Mouse (Mus musculus) forebrain, embryonic 15.5 days (tissue): Measurements from ENCODE around the gene Fn1. TPM values are rescaled to one million over a fixed set of nuclear protein-coding genes. Genes with fewer than 3 reads are reported as not detected.

Source experiments
- ATAC-seq: fragments of 200-750 bp; cut with Nextera tagmentation; replicated peaks from 2 replicates; pipeline ENCODE4 v1.8.0; 2017; ENCODE audit warnings: mild to moderate bottlenecking, moderate TSS enrichment, moderate library complexity
- H3K27ac ChIP-seq: fragments of 300-500 bp; sonication (generic); replicated peaks from 2 replicates; pipeline ENCODE4 v1.5.1; 2015; ENCODE audit warnings: mild to moderate bottlenecking, inconsistent platforms
- H3K27me3 ChIP-seq: fragments of 300-500 bp; sonication (generic); 2 replicates; pipeline ENCODE4 v1.6.1; 2015; ENCODE audit warnings: inconsistent platforms
- H3K36me3 ChIP-seq: fragments of 300-500 bp; sonication (generic); 2 replicates; pipeline ENCODE4 v1.6.1; 2015; ENCODE audit warnings: mild to moderate bottlenecking, inconsistent platforms
- H3K4me1 ChIP-seq: fragments of 300-500 bp; sonication (generic); 2 replicates; pipeline ENCODE4 v1.6.1; 2015; ENCODE audit warnings: inconsistent platforms
- H3K4me2 ChIP-seq: fragments of 300-500 bp; sonication (generic); replicated peaks from 2 replicates; pipeline ENCODE4 v1.6.1; 2015; ENCODE audit warnings: mild to moderate bottlenecking, inconsistent platforms
- H3K4me3 ChIP-seq: fragments of 300-500 bp; sonication (generic); 2 replicates; pipeline ENCODE4 v1.5.1; 2015; ENCODE audit warnings: mild to moderate bottlenecking, inconsistent platforms
- H3K9ac ChIP-seq: fragments of 300-500 bp; sonication (generic); replicated peaks from 2 replicates; pipeline ENCODE4 v1.6.1; 2015; ENCODE audit warnings: mild to moderate bottlenecking, inconsistent platforms
- H3K9me3 ChIP-seq: fragments of 300-500 bp; sonication (generic); 2 replicates; pipeline ENCODE4 v1.6.1; 2016; ENCODE audit warnings: inconsistent platforms
- WGBS: fragments of 180-500 bp; shearing (Covaris S2); methylation state at CpG from one replicate; pipeline ENCODE4 v1.1.7; 2015; ENCODE audit warnings: mixed read lengths; 5-methylcytosine and 5-hydroxymethylcytosine counted together
- polyA plus RNA-seq: library from polyadenylated mRNA; unstranded; fragments of >200 nt; fragmentation: Nextera tagmentation; extraction: Ambion mirVana; gene quantifications from 2 replicates; pipeline ENCODE4 v1.2.1, GENCODE M21; 2015

The Fn1 gene
- polyA plus RNA-seq, 1 experiment from 2014 or later = 28.2 TPM

GRCm38 (mm10) chr1:71674274-71674673 lies 21.3 kb upstream of the Fn1 start:
- WGBS = 49% methylated on average over 4 of the region's 4 CpGs
- Histone ChIP-seq H3K36me3 (no peaks in the 10 kb centered on the region), H3K4me2 (no peak overlapping the region), H3K27me3 (no peaks in the 10 kb centered on the region), H3K9ac (no peak overlapping the region), H3K27ac (no peak overlapping the region), H3K4me1 (no peaks in the 10 kb centered on the region; the same call in none of the 2 replicates), H3K9me3 (no peaks in the 10 kb centered on the region), H3K4me3 (no peak overlapping the region)
- ATAC-seq = no peak

GRCm38 (mm10) chr1:71673398-71673910 lies 20.5 kb upstream of the Fn1 start:
- Histone ChIP-seq H3K36me3 (no peaks in the 10 kb centered on the region), H3K9ac (no peak overlapping the region), H3K4me1 (no peaks in the 10 kb centered on the region; the same call in none of the 2 replicates), H3K4me2 (no peak overlapping the region), H3K4me3 (no peak overlapping the region), H3K27ac (no peak overlapping the region), H3K27me3 (no peaks in the 10 kb centered on the region), H3K9me3 (no peaks in the 10 kb centered on the region)
- 0% methylated on average over 3 of the region's 3 CpGs for WGBS
- ATAC-seq = peak; percentile 76

GRCm38 (mm10) chr1:71672346-71672745 lies 19.3 kb upstream of the Fn1 start:
- Histone ChIP-seq H3K9ac (no peak overlapping the region), H3K27ac (no peak overlapping the region), H3K4me2 (no peak overlapping the region), H3K9me3 (no peaks in the 10 kb centered on the region), H3K27me3 (no peaks in the 10 kb centered on the region), H3K4me3 (no peak overlapping the region), H3K4me1 (no peaks in the 10 kb centered on the region; the same call in none of the 2 replicates), H3K36me3 (no peaks in the 10 kb centered on the region)
- 92% methylated on average over 3 of the region's 3 CpGs for WGBS
- ATAC-seq = no peak

- Histone ChIP-seq H3K27me3 (no peaks in the 10 kb centered on the region), H3K9me3 (no peaks in the 10 kb centered on the region), H3K36me3 (no peaks in the 10 kb centered on the region), H3K4me3 (no peak overlapping the region), H3K4me2 (no peak overlapping the region), H3K27ac (no peak overlapping the region), H3K9ac (no peak overlapping the region), H3K4me1 (no peaks in the 10 kb centered on the region)
- no peak for ATAC-seq
- WGBS = 92% methylated on average over 6 of the region's 6 CpGs
Observed at GRCm38 (mm10) chr1:71663242-71663641, 10.2 kb upstream of the Fn1 start.

- ATAC-seq = no peak
- Histone ChIP-seq H3K4me1 (peaks cover 5% of the 10 kb centered on the region), H3K9ac (no peak overlapping the region), H3K4me2 (no peak overlapping the region), H3K27me3 (no peaks in the 10 kb centered on the region), H3K4me3 (no peak overlapping the region), H3K36me3 (no peaks in the 10 kb centered on the region), H3K27ac (no peak overlapping the region), H3K9me3 (no peaks in the 10 kb centered on the region)
- WGBS = 85% methylated on average over 6 of the region's 6 CpGs
Observed at GRCm38 (mm10) chr1:71658632-71659031, 5.6 kb upstream of the Fn1 start.

- ATAC-seq = no peak
- no peak overlapping the region for H3K4me3 ChIP-seq
Observed at GRCm38 (mm10) chr1:71656309-71656708, 3.3 kb upstream of the Fn1 start.

GRCm38 (mm10) chr1:71654221-71654620 lies 1.2 kb upstream of the Fn1 start:
- H3K9me3 ChIP-seq = no peaks in the 10 kb centered on the region
- H3K9ac ChIP-seq = 0 out of 2 replicates have a peak overlapping the region, but pooled peaks have one; percentile 61
- H3K4me3 ChIP-seq = peak overlapping the region; percentile 65
- no peak overlapping the region for H3K27ac ChIP-seq
- peaks cover 12% of the 10 kb centered on the region for H3K4me1 ChIP-seq
- no peaks in the 10 kb centered on the region for H3K27me3 ChIP-seq
- no peak for ATAC-seq
- peak overlapping the region; percentile 98 for H3K4me2 ChIP-seq
- 10% methylated on average over 8 of the region's 8 CpGs for WGBS
- H3K36me3 ChIP-seq = no peaks in the 10 kb centered on the region

More at GRCm38 (mm10) chr1:71656309-71656708, 3.3 kb upstream of the Fn1 start:
- Histone ChIP-seq H3K36me3 (no peaks in the 10 kb centered on the region), H3K9ac (no peak overlapping the region), H3K27ac (no peak overlapping the region), H3K4me2 (no peak overlapping the region), H3K27me3 (no peaks in the 10 kb centered on the region), H3K4me1 (peaks cover 12% of the 10 kb centered on the region), H3K9me3 (no peaks in the 10 kb centered on the region)
- WGBS = 86% methylated on average over 6 of the region's 6 CpGs

- H3K4me1 ChIP-seq = peaks cover 12% of the 10 kb centered on the region
- under 1% methylated on average over 23 of the region's 24 CpGs for WGBS
- H3K27me3 ChIP-seq = no peaks in the 10 kb centered on the region
- H3K9ac ChIP-seq = peak overlapping the region; percentile 61
- peak overlapping the region; percentile 65 for H3K4me3 ChIP-seq
- no peaks in the 10 kb centered on the region for H3K9me3 ChIP-seq
- ATAC-seq = peak; percentile 29
- peak overlapping the region; percentile 98 for H3K4me2 ChIP-seq
- H3K36me3 ChIP-seq = no peaks in the 10 kb centered on the region
- no peak overlapping the region for H3K27ac ChIP-seq
Observed at GRCm38 (mm10) chr1:71653400-71654159, 580 bp upstream of the Fn1 start.

GRCm38 (mm10) chr1:71651828-71652227 lies 1.2 kb downstream of the Fn1 start:
- H3K27me3 ChIP-seq = no peaks in the 10 kb centered on the region
- H3K4me3 ChIP-seq = peak overlapping the region; percentile 65; the same call in 1 of the 2 replicates
- no peaks in the 10 kb centered on the region for H3K36me3 ChIP-seq
- H3K4me1 ChIP-seq = peaks cover 12% of the 10 kb centered on the region
- H3K9me3 ChIP-seq = no peaks in the 10 kb centered on the region
- peak overlapping the region; percentile 98 for H3K4me2 ChIP-seq
- no peak overlapping the region for H3K27ac ChIP-seq
- H3K9ac ChIP-seq = no peak overlapping the region
- ATAC-seq = no peak
- WGBS = 35% methylated on average over 1 of the region's 1 CpGs

- Histone ChIP-seq H3K4me1 (peaks cover 12% of the 10 kb centered on the region), H3K27me3 (no peaks in the 10 kb centered on the region), H3K9me3 (no peaks in the 10 kb centered on the region), H3K36me3 (no peaks in the 10 kb centered on the region), H3K9ac (no peak overlapping the region), H3K4me3 (peak overlapping the region; percentile 1; the same call in 1 of the 2 replicates), H3K27ac (no peak overlapping the region), H3K4me2 (peak overlapping the region; percentile 98)
- ATAC-seq = no peak
- WGBS = 50% methylated on average over 9 of the region's 9 CpGs
Observed at GRCm38 (mm10) chr1:71651315-71651714, 1.7 kb downstream of the Fn1 start.

GRCm38 (mm10) chr1:71650741-71651140 lies 2.3 kb downstream of the Fn1 start:
- no peak for ATAC-seq
- no peak overlapping the region for H3K9ac ChIP-seq
- no peaks in the 10 kb centered on the region for H3K27me3 ChIP-seq
- no peak overlapping the region for H3K4me2 ChIP-seq
- H3K27ac ChIP-seq = no peak overlapping the region
- WGBS = 42% methylated on average over 6 of the region's 6 CpGs
- no peak overlapping the region for H3K4me3 ChIP-seq
- no peaks in the 10 kb centered on the region for H3K36me3 ChIP-seq
- no peaks in the 10 kb centered on the region for H3K9me3 ChIP-seq
- H3K4me1 ChIP-seq = peaks cover 12% of the 10 kb centered on the region

- Histone ChIP-seq H3K27ac (no peak overlapping the region), H3K9me3 (no peaks in the 10 kb centered on the region), H3K4me3 (no peak overlapping the region), H3K4me1 (peaks cover 4% of the 10 kb centered on the region; the same call in 1 of the 2 replicates), H3K9ac (no peak overlapping the region), H3K36me3 (0 out of 2 replicates have a peak, but pooled peaks cover 3% of the 10 kb centered on the region), H3K4me2 (no peak overlapping the region), H3K27me3 (no peaks in the 10 kb centered on the region)
- WGBS = 89% methylated on average over 7 of the region's 7 CpGs
- ATAC-seq = no peak
Observed at GRCm38 (mm10) chr1:71648166-71648565, 4.8 kb downstream of the Fn1 start.
